Mouse (Mus musculus) kidney, adult 11 months (tissue): ENCODE results near the gene 1600014C23Rik.

ENCODE experiments used
- DNase-seq: peaks from one replicate; pipeline ENCODE4 v3.0.0; 2022

The 1600014C23Rik gene

GRCm38 (mm10) chr17:45723732-45724573, 9.7 kb downstream of the 1600014C23Rik start:
- DNase-seq: peak; percentile 51

- peak; percentile 48 for DNase-seq
Observed at GRCm38 (mm10) chr17:45718323-45718722, 15.3 kb downstream of the 1600014C23Rik start.

GRCm38 (mm10) chr17:45711525-45711924, 22.1 kb downstream of the 1600014C23Rik start:
- DNase-seq: no peak

GRCm38 (mm10) chr17:45710407-45710806, 23.2 kb downstream of the 1600014C23Rik start:
- no peak for DNase-seq

- DNase-seq: no peak
Observed at GRCm38 (mm10) chr17:45709829-45710228, 23.8 kb downstream of the 1600014C23Rik start.

GRCm38 (mm10) chr17:45708179-45708578, 25.5 kb downstream of the 1600014C23Rik start:
- no peak for DNase-seq

GRCm38 (mm10) chr17:45707376-45707775, 26.3 kb downstream of the 1600014C23Rik start:
- no peak for DNase-seq

- DNase-seq: no peak
Observed at GRCm38 (mm10) chr17:45706796-45707195, 26.8 kb downstream of the 1600014C23Rik start.

- DNase-seq: no peak
Observed at GRCm38 (mm10) chr17:45703187-45703586, 30.5 kb downstream of the 1600014C23Rik start.

- no peak for DNase-seq
Observed at GRCm38 (mm10) chr17:45702254-45702653, 31.4 kb downstream of the 1600014C23Rik start.

GRCm38 (mm10) chr17:45701236-45701591, 32.4 kb downstream of the 1600014C23Rik start:
- DNase-seq: no peak

- peak; percentile 44 for DNase-seq
Observed at GRCm38 (mm10) chr17:45700496-45701235, 33.0 kb downstream of the 1600014C23Rik start.

- no peak for DNase-seq
Observed at GRCm38 (mm10) chr17:45699039-45699740, 34.5 kb downstream of the 1600014C23Rik start.

GRCm38 (mm10) chr17:45698368-45698767, 35.3 kb downstream of the 1600014C23Rik start:
- no peak for DNase-seq

GRCm38 (mm10) chr17:45696981-45697380, 36.7 kb downstream of the 1600014C23Rik start:
- DNase-seq: no peak

- DNase-seq: peak; percentile 41
Observed at GRCm38 (mm10) chr17:45695227-45696120, 38.2 kb downstream of the 1600014C23Rik start.

- DNase-seq: peak; percentile 27
Observed at GRCm38 (mm10) chr17:45693812-45694565, 39.7 kb downstream of the 1600014C23Rik start.

GRCm38 (mm10) chr17:45692159-45692558, 41.5 kb downstream of the 1600014C23Rik start:
- no peak for DNase-seq

GRCm38 (mm10) chr17:45690044-45690443, 43.6 kb downstream of the 1600014C23Rik start:
- no peak for DNase-seq

- no peak for DNase-seq
Observed at GRCm38 (mm10) chr17:45689120-45689519, 44.5 kb downstream of the 1600014C23Rik start.

- DNase-seq: no peak
Observed at GRCm38 (mm10) chr17:45686716-45687115, 46.9 kb downstream of the 1600014C23Rik start, which contains the start of gene Tmem63b. Gene Tmem63b, minus strand, starts transcription at chr17:45686905.
